Mouse (Mus musculus) MEL (cell line): Measurements from ENCODE around the gene Kcnn3.
A peak's percentile ranks its signal among the peaks of the same experiment; 100 is the strongest.

Experiments
- CTCF ChIP-seq, 3 experiments: IDR thresholded peaks in 2 of 3; conservative IDR thresholded peaks in 1 of 3; 2 replicates each; pipeline ENCODE4 v1.5.1; 2011 to 2012; ENCODE audit warnings: low read length in 3 of 3, low read depth in 2 of 3, mild to moderate bottlenecking in 2 of 3, improper control_type of control experiment in 1 of 3, inconsistent platforms in 1 of 3, mixed read lengths in 1 of 3, moderate library complexity in 1 of 3; ENCODE audit not compliant: control insufficient read depth in 1 of 3, insufficient read depth in 1 of 3, poor library complexity in 1 of 3, severe bottlenecking in 1 of 3
- MXI1 ChIP-seq: IDR thresholded peaks from 2 replicates; pipeline ENCODE4 v1.6.1; 2011; ENCODE audit warnings: mild to moderate bottlenecking, low read depth, low read length, improper control_type of control experiment

DNA sequence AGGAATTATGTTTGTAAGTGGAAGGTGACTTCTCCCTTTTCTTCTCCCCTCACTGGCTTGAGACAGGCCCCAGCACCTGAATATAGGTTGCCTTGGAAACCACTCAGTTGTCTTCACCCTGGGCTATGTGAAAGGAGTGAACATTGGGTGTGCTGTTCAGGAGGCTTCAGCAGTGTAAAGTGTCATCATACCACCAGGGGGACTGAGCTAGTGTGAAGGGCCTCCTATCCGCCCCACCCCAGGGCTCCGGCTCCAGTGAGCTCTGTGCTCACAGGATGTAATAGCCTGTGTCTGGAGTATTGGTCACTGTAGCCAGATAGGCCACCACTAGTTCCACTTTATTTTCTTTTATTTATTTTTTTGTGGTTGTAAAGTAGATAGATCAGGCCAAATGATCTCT lies 54.3 kb downstream of the Kcnn3 start:
- TF ChIP-seq CTCF (IDR thresholded peaks at IDR 0.05 in 2 of 3, conservative IDR thresholded peaks at IDR 0.05 in 1 of 3; ENCODE audit: control insufficient read depth in 1 of 3, insufficient read depth in 1 of 3, low read depth in 2 of 3, low read length in 3 of 3, poor library complexity in 1 of 3, severe bottlenecking in 1 of 3) (peak; percentile 19 to 40 (median 23); a peak in 4 of 6 replicates), MXI1 (no peak)
